Mouse (Mus musculus) midbrain, postnatal 0 days (tissue): ENCODE results near the gene Zmynd19. TPM values are rescaled to one million over a fixed set of nuclear protein-coding genes. Genes with fewer than 3 reads are reported as not detected.

Source experiments
- ATAC-seq: fragments of 200-750 bp; cut with Nextera tagmentation; 2 replicates; pipeline ENCODE4 v1.8.0; 2017; ENCODE audit warnings: moderate number of reproducible peaks, mild to moderate bottlenecking, moderate TSS enrichment, moderate library complexity; ENCODE audit not compliant: low FRiP score
- DNase-seq: peaks from one replicate; pipeline ENCODE4 v3.0.0-alpha.2; 2015; ENCODE audit warnings: low spot score
- H3K27ac ChIP-seq: fragments of 300-500 bp; sonication (generic); 2 replicates; pipeline ENCODE4 v1.5.1; 2014; ENCODE audit warnings: low read depth, mild to moderate bottlenecking, low read length, mixed read lengths
- H3K27me3 ChIP-seq: fragments of 300-500 bp; sonication (generic); 2 replicates; pipeline ENCODE4 v1.6.1; 2014; ENCODE audit warnings: low read length, control low read depth, mixed read lengths; ENCODE audit not compliant: insufficient read depth
- H3K36me3 ChIP-seq: fragments of 300-500 bp; sonication (generic); 2 replicates; pipeline ENCODE4 v1.6.1; 2014; ENCODE audit warnings: low read length, control low read depth, mixed read lengths; ENCODE audit not compliant: insufficient read depth
- H3K4me1 ChIP-seq: fragments of 300-500 bp; sonication (generic); 2 replicates; pipeline ENCODE4 v1.6.1; 2014; ENCODE audit warnings: mild to moderate bottlenecking, control low read depth, antibody characterized with exemption, low read length, mixed read lengths; ENCODE audit not compliant: insufficient read depth
- H3K4me2 ChIP-seq: fragments of 300-500 bp; sonication (generic); 2 replicates; pipeline ENCODE4 v1.6.1; 2014; ENCODE audit warnings: low read depth, mild to moderate bottlenecking, low read length, mixed read lengths; ENCODE audit not compliant: poor library complexity, severe bottlenecking
- H3K4me3 ChIP-seq: fragments of 300-500 bp; sonication (generic); 2 replicates; pipeline ENCODE4 v1.5.1; 2014; ENCODE audit warnings: low read depth, mild to moderate bottlenecking, low read length, moderate library complexity
- H3K9ac ChIP-seq: fragments of 300-500 bp; sonication (generic); replicated peaks from 2 replicates; pipeline ENCODE4 v1.6.1; 2014; ENCODE audit warnings: mild to moderate bottlenecking, low read length, moderate library complexity, mixed read lengths; ENCODE audit not compliant: poor library complexity, severe bottlenecking
- H3K9me3 ChIP-seq: fragments of 300-500 bp; sonication (generic); 2 replicates; pipeline ENCODE4 v1.6.1; 2016; ENCODE audit warnings: low read length, control low read depth
- CTCF ChIP-seq: IDR thresholded peaks from 2 replicates; pipeline ENCODE4 v1.5.1; 2016; ENCODE audit warnings: antibody characterized with exemption, mild to moderate bottlenecking
- WGBS: fragments of 180-500 bp; shearing (Covaris S2); extraction: QIAGEN DNeasy Blood & Tissue Kit; methylation state at CpG from one replicate; pipeline ENCODE4 v1.1.7; 2014; 5-methylcytosine and 5-hydroxymethylcytosine counted together
- polyA plus RNA-seq: library from polyadenylated mRNA; unstranded; fragments of >200 nt; fragmentation: Nextera tagmentation; extraction: Ambion mirVana; gene quantifications from 2 replicates; pipeline ENCODE4 v1.2.1, GENCODE M21; 2015
- total RNA-seq: library from RNA; depleted of rRNA; stranded (reverse); fragments of >200 nt; gene quantifications from 2 replicates; pipeline ENCODE4 v1.2.3, GENCODE M21; 2014

The Zmynd19 gene
- total and polyA plus RNA-seq, 2 experiments from 2014 or later = 21.4 to 36.4 TPM

- peak; percentile 18 for DNase-seq
- Histone ChIP-seq H3K4me3 (no peak overlapping the region), H3K27me3 (no peaks in the 10 kb centered on the region), H3K4me1 (no peaks in the 10 kb centered on the region), H3K27ac (no peak overlapping the region), H3K9ac (no peak overlapping the region), H3K4me2 (no peak overlapping the region), H3K9me3 (no peaks in the 10 kb centered on the region), H3K36me3 (peaks cover 17% of the 10 kb centered on the region)
- 59% methylated on average over 2 of the region's 2 CpGs for WGBS
- ATAC-seq = no peak
- TF ChIP-seq CTCF = peak; percentile 56
Observed at GRCm38 (mm10) chr2:24923561-24923960, 26.0 kb upstream of the Zmynd19 start.

- WGBS = 88% methylated on average over 8 of the region's 8 CpGs
- no peaks in the 10 kb centered on the region for H3K27me3 ChIP-seq
- H3K4me2 ChIP-seq = no peak overlapping the region
- H3K4me3 ChIP-seq = no peak overlapping the region
- no peaks in the 10 kb centered on the region for H3K4me1 ChIP-seq
- H3K9me3 ChIP-seq = no peaks in the 10 kb centered on the region
- no peak for TF ChIP-seq CTCF
- ATAC-seq = no peak
- no peak for DNase-seq
- H3K27ac ChIP-seq = no peak overlapping the region
- H3K9ac ChIP-seq = no peak overlapping the region
- peaks cover 17% of the 10 kb centered on the region for H3K36me3 ChIP-seq
Observed at GRCm38 (mm10) chr2:24925284-24925683, 24.3 kb upstream of the Zmynd19 start.

GRCm38 (mm10) chr2:24926345-24926964 lies 23.1 kb upstream of the Zmynd19 start:
- Histone ChIP-seq H3K4me3 (no peak overlapping the region), H3K9ac (no peak overlapping the region), H3K27me3 (no peaks in the 10 kb centered on the region), H3K4me2 (no peak overlapping the region), H3K4me1 (no peaks in the 10 kb centered on the region), H3K9me3 (no peaks in the 10 kb centered on the region), H3K36me3 (peaks cover 17% of the 10 kb centered on the region), H3K27ac (no peak overlapping the region)
- DNase-seq = no peak
- no peak for TF ChIP-seq CTCF
- WGBS = 85% methylated on average over 9 of the region's 9 CpGs
- no peak for ATAC-seq

GRCm38 (mm10) chr2:24926965-24927358 lies 22.6 kb upstream of the Zmynd19 start:
- H3K9ac ChIP-seq = no peak overlapping the region
- ATAC-seq = no peak
- H3K27ac ChIP-seq = no peak overlapping the region
- no peak for DNase-seq
- H3K4me1 ChIP-seq = no peaks in the 10 kb centered on the region
- no peaks in the 10 kb centered on the region for H3K27me3 ChIP-seq
- WGBS = 69% methylated on average over 7 of the region's 7 CpGs
- H3K4me2 ChIP-seq = no peak overlapping the region
- no peak for TF ChIP-seq CTCF
- no peaks in the 10 kb centered on the region for H3K9me3 ChIP-seq
- H3K36me3 ChIP-seq = peaks cover 17% of the 10 kb centered on the region
- H3K4me3 ChIP-seq = no peak overlapping the region

- Histone ChIP-seq H3K36me3 (peaks cover 17% of the 10 kb centered on the region), H3K27me3 (no peaks in the 10 kb centered on the region), H3K4me1 (no peaks in the 10 kb centered on the region), H3K9me3 (no peaks in the 10 kb centered on the region), H3K4me2 (no peak overlapping the region), H3K4me3 (no peak overlapping the region), H3K27ac (no peak overlapping the region), H3K9ac (no peak overlapping the region)
- TF ChIP-seq CTCF = no peak
- ATAC-seq (no peak), DNase-seq (no peak)
- WGBS = 65% methylated on average over 4 of the region's 4 CpGs
Observed at GRCm38 (mm10) chr2:24927810-24928479, 21.6 kb upstream of the Zmynd19 start.

- ATAC-seq (no peak), DNase-seq (no peak)
- 64% methylated on average over 2 of the region's 2 CpGs for WGBS
Observed at GRCm38 (mm10) chr2:24929119-24929518, 20.5 kb upstream of the Zmynd19 start.

More at GRCm38 (mm10) chr2:24929119-24929518, 20.5 kb upstream of the Zmynd19 start:
- Histone ChIP-seq H3K4me2 (no peak overlapping the region), H3K9me3 (no peaks in the 10 kb centered on the region), H3K27ac (no peak overlapping the region), H3K36me3 (peaks cover 17% of the 10 kb centered on the region), H3K27me3 (no peaks in the 10 kb centered on the region), H3K9ac (no peak overlapping the region), H3K4me3 (no peak overlapping the region), H3K4me1 (peaks cover 2% of the 10 kb centered on the region; the same call in 1 of the 2 replicates)
- no peak for TF ChIP-seq CTCF
